Mouse (Mus musculus) erythroid progenitor cell, adult 5-6 weeks (primary cell): ENCODE measurements around the gene S100a5. TPM values are rescaled to one million over a fixed set of nuclear protein-coding genes. Genes with fewer than 3 reads are reported as not detected.

Experiments used
- ATAC-seq: replicated peaks from 2 replicates; pipeline ENCODE4 v1.8.0; 2016; ENCODE audit warnings: moderate number of reproducible peaks, mild to moderate bottlenecking, moderate TSS enrichment, inconsistent platforms; ENCODE audit not compliant: poor library complexity, low FRiP score, severe bottlenecking
- total RNA-seq, 2 experiments: library from RNA; stranded (forward) in 1 of 2; stranded (reverse) in 1 of 2; fragments of 150-400 nt in 1 of 2; fragments of 186-747, 209-891 nt in 1 of 2; gene quantifications; 2 replicates each; pipeline versions ENCODE4 v1.2.3 to v1.2.4; 2015 to 2017; ENCODE audit warnings: low replicate concordance in 2 of 2

The S100a5 gene
- total RNA-seq, 2 experiments from 2014 or later: not detected

DNA sequence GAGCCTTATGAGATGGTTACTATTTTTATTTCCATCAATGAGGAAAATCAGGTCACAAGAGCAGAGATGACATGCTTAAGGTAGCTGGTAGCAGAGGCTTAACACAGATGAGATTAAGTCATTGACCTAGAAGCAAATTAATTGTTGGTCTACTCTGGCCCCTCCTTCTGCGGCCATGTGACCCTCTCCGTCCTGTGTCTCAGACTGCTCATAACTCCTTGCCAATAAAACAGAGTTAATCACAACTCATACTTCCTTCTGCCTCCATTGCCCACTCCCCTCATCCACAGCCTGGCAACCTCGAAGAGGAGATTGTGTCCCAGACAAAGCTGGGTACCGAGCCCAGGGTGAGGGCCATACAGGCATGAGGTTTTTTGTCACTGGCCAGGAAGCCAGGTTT, 10.1 kb upstream of the S100a5 start:
- ATAC-seq: no peak

- no peak for ATAC-seq
Observed at GRCm38 (mm10) chr3:90599401-90599800, 8.9 kb upstream of the S100a5 start.

DNA sequence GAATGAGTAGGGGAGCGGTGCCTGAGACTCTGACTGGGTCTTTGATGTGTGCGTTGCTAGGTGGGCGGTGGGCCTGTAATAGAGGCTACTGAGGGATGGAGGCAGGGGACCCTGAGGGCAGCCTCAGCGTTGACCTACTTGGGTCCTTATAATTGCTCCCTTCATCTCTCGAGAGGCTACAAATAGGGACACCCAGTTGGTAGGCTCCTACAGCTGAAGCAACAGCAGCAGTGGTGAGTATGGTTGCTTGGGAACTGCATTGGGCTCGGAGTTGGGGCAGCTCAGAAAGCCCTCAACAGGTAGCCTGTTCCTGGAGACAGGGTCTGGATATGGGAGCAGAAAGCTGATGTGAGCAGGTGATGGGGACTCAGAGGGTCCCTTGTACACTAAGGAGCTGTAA, 8.3 kb upstream of the S100a5 start:
- ATAC-seq: no peak

DNA sequence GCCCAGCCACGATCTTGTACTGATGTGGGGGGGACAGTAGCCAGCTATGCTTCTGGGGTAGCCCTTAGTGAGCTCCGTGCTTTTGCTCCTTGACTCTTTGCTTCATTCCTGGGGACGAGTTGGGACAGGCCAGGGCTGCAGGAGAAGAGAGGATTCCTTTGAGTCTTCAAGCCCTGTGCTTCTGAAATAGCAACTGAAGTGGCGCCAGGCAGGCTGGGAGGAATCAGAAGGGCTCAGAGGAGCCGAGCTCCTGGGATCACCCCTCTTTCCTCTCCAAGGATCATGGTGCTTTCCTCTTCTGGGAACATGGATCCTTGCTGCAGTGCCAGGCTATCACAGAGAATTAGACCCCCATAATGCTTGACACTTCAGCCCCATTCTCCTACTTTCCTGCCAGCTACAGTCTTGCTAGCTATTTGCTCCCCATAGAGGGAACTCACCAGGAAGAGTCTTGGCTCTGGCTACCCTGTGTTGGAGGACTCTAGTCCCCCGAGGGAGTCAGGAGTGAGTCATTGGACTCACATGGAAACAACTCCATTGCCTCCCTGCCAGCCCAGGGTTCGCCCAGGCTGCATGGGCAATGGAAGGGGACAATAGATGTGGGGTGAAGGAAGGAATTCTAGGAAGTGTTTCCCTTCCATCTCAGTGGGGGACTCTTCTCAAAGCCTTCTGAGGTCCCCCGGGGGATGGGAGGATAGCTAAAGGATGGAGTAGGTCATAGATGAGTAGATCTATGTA, 7.7 kb upstream of the S100a5 start:
- ATAC-seq: no peak

GRCm38 (mm10) chr3:90601486-90602110, 6.7 kb upstream of the S100a5 start, which contains the start of gene Gm42674:
TSS of gene Gm42674 (plus strand) at chr3:90601904.
- no peak for ATAC-seq

DNA sequence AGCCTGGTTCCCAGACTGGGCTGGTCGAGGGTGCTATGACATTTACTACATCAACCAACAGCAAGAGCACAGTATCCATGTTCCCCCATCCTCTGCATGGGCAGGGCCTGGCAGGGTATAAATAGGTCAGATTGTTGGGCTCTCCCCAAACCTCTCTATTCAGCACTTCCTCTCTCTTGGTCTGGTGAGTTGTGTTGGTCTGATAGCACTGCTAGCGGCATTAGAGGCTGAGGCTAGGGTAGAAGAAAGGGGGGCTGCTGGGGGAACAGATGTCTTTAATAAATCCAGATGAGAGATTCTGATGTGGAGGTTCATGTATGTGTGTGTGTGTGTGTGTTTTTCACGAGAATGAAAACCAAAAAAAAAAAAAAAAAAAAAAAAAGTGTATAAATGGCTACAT, 4.7 kb upstream of the S100a5 start, which contains the start of gene S100a4:
TSS of gene S100a4 (plus strand) at position 149 of the 400 bp plus-strand sequence.
- ATAC-seq: no peak

GRCm38 (mm10) chr3:90604416-90604815, 3.9 kb upstream of the S100a5 start:
- no peak for ATAC-seq

GRCm38 (mm10) chr3:90605049-90605448, 3.3 kb upstream of the S100a5 start:
- no peak for ATAC-seq

DNA sequence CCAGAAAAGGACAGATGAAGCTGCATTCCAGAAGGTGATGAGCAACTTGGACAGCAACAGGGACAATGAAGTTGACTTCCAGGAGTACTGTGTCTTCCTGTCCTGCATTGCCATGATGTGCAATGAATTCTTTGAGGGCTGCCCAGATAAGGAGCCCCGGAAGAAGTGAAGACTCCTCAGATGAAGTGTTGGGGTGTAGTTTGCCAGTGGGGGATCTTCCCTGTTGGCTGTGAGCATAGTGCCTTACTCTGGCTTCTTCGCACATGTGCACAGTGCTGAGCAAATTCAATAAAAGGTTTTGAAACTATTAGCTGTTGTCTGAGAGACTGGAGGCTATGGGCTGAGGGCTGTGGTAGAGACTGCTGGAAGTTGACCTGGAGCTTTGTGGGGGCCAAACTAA, 2.6 kb upstream of the S100a5 start:
- no peak for ATAC-seq

GRCm38 (mm10) chr3:90606185-90606584, 2.1 kb upstream of the S100a5 start:
- ATAC-seq: no peak

- ATAC-seq: no peak
Observed at GRCm38 (mm10) chr3:90607361-90607760, 962 bp upstream of the S100a5 start.

DNA sequence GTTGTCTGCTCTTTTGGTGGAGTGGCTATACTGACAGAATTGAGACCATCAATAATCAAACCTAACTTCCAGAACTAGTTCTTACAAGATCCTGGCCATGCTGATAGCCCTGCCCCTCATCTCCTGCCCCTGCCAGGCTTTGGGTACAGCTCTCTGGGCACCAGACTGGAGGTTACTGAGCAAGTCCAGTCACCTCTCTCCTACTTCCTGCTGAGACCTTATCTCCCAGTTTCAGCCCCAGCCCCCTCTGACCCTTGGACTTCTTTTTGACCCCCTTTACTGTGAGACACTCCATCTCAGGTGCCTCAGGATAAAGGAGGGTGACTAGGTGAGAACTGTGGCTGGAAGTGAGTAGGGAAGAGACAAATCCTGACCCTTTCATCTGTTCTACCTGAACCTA, 779 bp downstream of the S100a5 start:
- no peak for ATAC-seq

DNA sequence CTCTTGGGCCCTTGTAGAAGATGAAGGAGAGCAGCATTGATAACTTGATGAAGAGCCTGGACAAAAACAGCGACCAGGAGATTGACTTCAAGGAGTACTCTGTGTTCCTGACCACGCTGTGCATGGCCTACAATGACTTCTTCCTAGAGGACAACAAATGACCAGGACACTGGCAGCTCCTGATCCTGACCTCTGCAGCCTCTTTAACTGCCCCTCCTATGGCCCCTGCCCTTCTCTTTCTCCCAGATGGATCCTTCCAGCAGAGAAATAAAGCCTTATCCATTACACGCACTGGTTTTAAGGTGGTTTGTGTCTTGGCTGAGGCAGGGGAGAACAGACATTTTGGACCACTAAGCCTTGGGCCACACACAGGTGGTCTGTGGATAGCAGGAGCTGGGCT, 3.2 kb downstream of the S100a5 start:
- ATAC-seq: no peak

DNA sequence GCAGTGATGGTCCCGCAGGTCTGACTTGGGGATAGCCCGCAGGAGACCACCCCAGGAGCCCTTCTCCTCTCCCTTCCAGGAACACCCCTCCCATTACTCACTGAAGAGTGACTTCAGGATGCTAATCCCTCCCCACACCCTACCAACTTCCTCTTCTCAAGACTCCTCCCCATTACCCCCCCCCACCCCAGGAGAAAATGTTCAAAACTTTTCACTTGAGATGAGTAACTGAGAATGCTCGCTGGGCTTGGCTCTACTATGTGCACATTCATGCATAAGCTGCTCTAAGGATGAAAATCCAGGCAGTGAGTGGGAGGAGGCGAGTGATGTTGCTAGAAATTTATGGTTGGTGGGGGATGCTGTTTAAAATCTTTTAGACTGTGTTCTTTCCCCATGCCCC, 3.7 kb downstream of the S100a5 start:
- ATAC-seq: no peak

DNA sequence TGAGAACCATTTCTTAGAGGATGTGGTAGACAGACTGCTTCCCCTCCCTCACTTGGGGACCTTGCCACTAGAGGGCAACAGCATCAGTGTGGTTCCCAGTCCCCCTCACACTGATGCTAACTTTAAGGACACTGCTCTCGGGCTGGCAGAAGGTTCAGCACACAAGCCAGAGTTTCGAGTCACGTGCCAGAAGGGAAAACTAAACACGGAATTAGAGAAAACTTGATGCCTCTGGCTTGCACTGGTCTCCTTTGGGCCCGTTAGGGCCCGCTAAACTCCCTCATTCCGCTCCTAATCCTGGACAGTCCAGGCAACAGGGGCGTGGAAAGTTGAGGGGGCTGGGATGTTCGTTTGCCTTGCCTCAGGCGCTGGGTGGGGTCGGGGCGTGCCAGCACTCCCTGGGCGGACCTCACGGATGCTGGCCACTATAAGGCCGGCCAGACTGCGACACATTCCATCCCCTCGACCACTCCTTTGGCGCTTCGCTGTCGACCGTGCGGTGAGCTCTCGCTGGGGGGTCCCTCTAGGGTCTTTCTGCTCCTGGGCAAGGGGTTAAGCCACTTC, 4.5 kb downstream of the S100a5 start, which contains the start of gene S100a6:
TSS of gene S100a6 (plus strand) at position 155 of the 564 bp plus-strand sequence.
- no peak for ATAC-seq

DNA sequence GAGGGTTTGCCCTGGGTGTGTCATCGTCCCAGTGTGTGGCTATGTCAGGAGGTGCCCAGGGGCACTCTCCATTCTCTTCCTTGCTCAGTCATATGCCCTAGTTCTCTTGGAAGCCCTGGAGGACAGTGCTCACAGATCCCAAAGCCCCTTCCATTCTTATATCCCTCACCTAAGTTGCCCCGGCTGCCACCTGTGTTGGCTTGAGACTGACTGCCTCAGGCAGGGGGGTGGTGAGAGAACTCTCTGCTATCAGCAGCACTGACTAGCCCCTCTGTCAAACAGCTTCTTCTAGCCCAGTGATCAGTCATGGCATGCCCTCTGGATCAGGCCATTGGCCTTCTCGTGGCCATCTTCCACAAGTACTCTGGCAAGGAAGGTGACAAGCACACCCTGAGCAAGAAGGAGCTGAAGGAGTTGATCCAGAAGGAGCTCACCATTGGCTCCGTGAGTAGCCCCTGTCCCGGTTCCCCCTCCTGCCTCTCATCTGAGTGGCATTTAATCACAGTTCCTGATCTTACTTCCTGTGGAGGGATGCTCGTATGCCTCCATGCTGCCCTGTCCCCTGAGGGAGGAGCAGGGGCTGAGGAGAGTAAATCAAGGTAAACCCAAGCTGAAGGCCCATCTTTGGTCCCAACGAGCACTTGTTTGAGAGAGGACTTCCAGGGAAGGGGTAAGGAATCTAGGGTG, 5.3 kb downstream of the S100a5 start:
- no peak for ATAC-seq

- no peak for ATAC-seq
Observed at GRCm38 (mm10) chr3:90614148-90614530, 5.8 kb downstream of the S100a5 start.

DNA sequence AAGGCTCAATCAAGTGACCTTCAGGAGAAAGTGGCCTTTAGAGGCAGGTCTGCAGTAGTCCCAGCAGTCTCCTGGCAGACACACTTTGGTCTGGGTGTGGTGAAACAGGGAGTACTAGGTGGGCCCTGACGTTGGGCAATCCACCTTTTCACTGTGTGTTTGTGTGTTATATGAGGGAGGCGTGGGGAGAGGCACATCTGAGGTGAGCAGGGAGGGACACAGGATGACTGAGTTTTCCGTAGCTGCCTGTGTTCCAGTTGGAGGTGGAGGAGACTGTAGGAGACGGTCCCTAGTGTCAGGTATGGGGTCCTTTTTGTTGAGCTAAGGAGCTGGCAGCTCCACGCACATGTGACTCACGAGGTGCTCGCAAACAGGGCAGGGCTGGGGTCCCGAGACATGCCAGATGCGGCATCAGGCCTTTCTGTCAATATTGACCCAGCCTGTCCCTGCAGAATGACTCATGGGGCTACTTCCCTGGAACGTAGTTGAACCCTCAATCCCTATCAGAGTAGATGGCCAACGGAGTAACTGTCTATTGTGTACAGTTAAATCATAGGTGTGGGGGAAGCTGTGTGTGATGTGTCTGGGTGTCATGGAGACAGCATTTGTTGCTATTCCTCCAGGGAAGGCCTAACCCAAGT, 6.4 kb downstream of the S100a5 start:
- ATAC-seq: no peak

GRCm38 (mm10) chr3:90615415-90615814, 7.1 kb downstream of the S100a5 start:
- no peak for ATAC-seq

DNA sequence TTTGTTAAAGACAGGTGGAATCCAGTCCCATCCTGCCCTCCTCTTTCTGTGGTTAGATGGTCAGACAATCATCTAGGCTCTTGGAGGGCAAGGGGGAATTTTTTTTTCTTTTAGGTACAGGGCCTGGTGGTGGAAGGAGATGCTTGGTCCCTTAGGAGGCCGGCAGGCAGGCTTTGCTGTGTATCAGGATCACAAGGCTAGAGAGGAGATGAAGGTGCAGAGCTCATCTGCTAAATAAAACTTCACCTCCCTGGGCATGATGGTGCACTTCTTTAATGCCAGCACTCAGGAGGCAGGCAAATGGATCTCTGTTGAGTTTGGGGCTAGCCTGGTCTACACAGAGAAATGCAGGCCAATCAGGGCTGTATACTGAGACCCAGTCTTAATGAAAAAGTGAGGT, 7.6 kb downstream of the S100a5 start:
- no peak for ATAC-seq
